Mouse (Mus musculus) forebrain, embryonic 15.5 days (tissue): Measurements from ENCODE around the gene Mroh3. TPM values are rescaled to one million over a fixed set of nuclear protein-coding genes. Genes with fewer than 3 reads are reported as not detected.

Experiments used
- ATAC-seq: fragments of 200-750 bp; cut with Nextera tagmentation; replicated peaks from 2 replicates; pipeline ENCODE4 v1.8.0; 2017; ENCODE audit warnings: mild to moderate bottlenecking, moderate TSS enrichment, moderate library complexity
- H3K27ac ChIP-seq: fragments of 300-500 bp; sonication (generic); replicated peaks from 2 replicates; pipeline ENCODE4 v1.5.1; 2015; ENCODE audit warnings: mild to moderate bottlenecking, inconsistent platforms
- H3K27me3 ChIP-seq: fragments of 300-500 bp; sonication (generic); 2 replicates; pipeline ENCODE4 v1.6.1; 2015; ENCODE audit warnings: inconsistent platforms
- H3K36me3 ChIP-seq: fragments of 300-500 bp; sonication (generic); 2 replicates; pipeline ENCODE4 v1.6.1; 2015; ENCODE audit warnings: mild to moderate bottlenecking, inconsistent platforms
- H3K4me1 ChIP-seq: fragments of 300-500 bp; sonication (generic); 2 replicates; pipeline ENCODE4 v1.6.1; 2015; ENCODE audit warnings: inconsistent platforms
- H3K4me2 ChIP-seq: fragments of 300-500 bp; sonication (generic); replicated peaks from 2 replicates; pipeline ENCODE4 v1.6.1; 2015; ENCODE audit warnings: mild to moderate bottlenecking, inconsistent platforms
- H3K4me3 ChIP-seq: fragments of 300-500 bp; sonication (generic); 2 replicates; pipeline ENCODE4 v1.5.1; 2015; ENCODE audit warnings: mild to moderate bottlenecking, inconsistent platforms
- H3K9ac ChIP-seq: fragments of 300-500 bp; sonication (generic); replicated peaks from 2 replicates; pipeline ENCODE4 v1.6.1; 2015; ENCODE audit warnings: mild to moderate bottlenecking, inconsistent platforms
- H3K9me3 ChIP-seq: fragments of 300-500 bp; sonication (generic); 2 replicates; pipeline ENCODE4 v1.6.1; 2016; ENCODE audit warnings: inconsistent platforms
- WGBS: fragments of 180-500 bp; shearing (Covaris S2); methylation state at CpG from one replicate; pipeline ENCODE4 v1.1.7; 2015; ENCODE audit warnings: mixed read lengths; 5-methylcytosine and 5-hydroxymethylcytosine counted together
- polyA plus RNA-seq: library from polyadenylated mRNA; unstranded; fragments of >200 nt; fragmentation: Nextera tagmentation; extraction: Ambion mirVana; gene quantifications from 2 replicates; pipeline ENCODE4 v1.2.1, GENCODE M21; 2015

Gene Mroh3
- polyA plus RNA-seq, 1 experiment from 2014 or later, result not detected

- peaks cover 75% of the 10 kb centered on the region for H3K4me1 ChIP-seq
- H3K4me2 ChIP-seq, result peak overlapping the region; percentile 26; the same call in 1 of the 2 replicates
- no peaks in the 10 kb centered on the region for H3K27me3 ChIP-seq
- WGBS, result 14% methylated on average over 6 of the region's 6 CpGs
- H3K9me3 ChIP-seq, result no peaks in the 10 kb centered on the region
- H3K27ac ChIP-seq, result peak overlapping the region; percentile 68
- H3K4me3 ChIP-seq, result no peak overlapping the region
- ATAC-seq, result peak; percentile 28; the same call in 1 of the 2 replicates
- no peak overlapping the region for H3K9ac ChIP-seq
- peaks cover 24% of the 10 kb centered on the region for H3K36me3 ChIP-seq
These were observed 70.3 kb downstream of the Mroh3 start for GRCm38 (mm10) chr1:136142336-136142735.

GRCm38 (mm10) chr1:136141176-136141950, 71.3 kb downstream of the Mroh3 start:
- no peak for ATAC-seq
- H3K36me3 ChIP-seq, result peaks cover 18% of the 10 kb centered on the region
- peak overlapping the region; percentile 68 for H3K27ac ChIP-seq
- WGBS, result 86% methylated on average over 11 of the region's 11 CpGs
- no peak overlapping the region for H3K4me3 ChIP-seq
- no peak overlapping the region for H3K9ac ChIP-seq
- H3K27me3 ChIP-seq, result no peaks in the 10 kb centered on the region
- no peak overlapping the region for H3K4me2 ChIP-seq
- H3K9me3 ChIP-seq, result no peaks in the 10 kb centered on the region
- peaks cover 85% of the 10 kb centered on the region for H3K4me1 ChIP-seq

GRCm38 (mm10) chr1:136139990-136140640, 72.5 kb downstream of the Mroh3 start:
- H3K27me3 ChIP-seq, result no peaks in the 10 kb centered on the region
- ATAC-seq, result peak; percentile 38
- H3K4me1 ChIP-seq, result peaks cover 98% of the 10 kb centered on the region
- peak overlapping the region; percentile 85 for H3K4me2 ChIP-seq
- WGBS, result 1% methylated on average over 32 of the region's 32 CpGs
- H3K9ac ChIP-seq, result peak overlapping the region; percentile 57
- no peaks in the 10 kb centered on the region for H3K9me3 ChIP-seq
- peak overlapping the region; percentile 44 for H3K4me3 ChIP-seq
- H3K36me3 ChIP-seq, result peaks cover 8% of the 10 kb centered on the region
- H3K27ac ChIP-seq, result peak overlapping the region; percentile 73

GRCm38 (mm10) chr1:136138191-136138830, 74.3 kb downstream of the Mroh3 start:
- Histone ChIP-seq H3K4me3 (no peak overlapping the region), H3K4me2 (peak overlapping the region; percentile 73), H3K9me3 (no peaks in the 10 kb centered on the region), H3K36me3 (no peaks in the 10 kb centered on the region), H3K27ac (peak overlapping the region; percentile 58), H3K27me3 (no peaks in the 10 kb centered on the region), H3K4me1 (peaks cover 100% of the 10 kb centered on the region), H3K9ac (peak overlapping the region; percentile 13; the same call in 1 of the 2 replicates)
- ATAC-seq, result no peak
- 44% methylated on average over 10 of the region's 10 CpGs for WGBS

GRCm38 (mm10) chr1:136137575-136137974, 75.1 kb downstream of the Mroh3 start:
- Histone ChIP-seq H3K4me2 (peak overlapping the region; percentile 73), H3K9me3 (no peaks in the 10 kb centered on the region), H3K36me3 (no peaks in the 10 kb centered on the region), H3K27ac (peak overlapping the region; percentile 58), H3K9ac (no peak overlapping the region), H3K27me3 (no peaks in the 10 kb centered on the region), H3K4me3 (peak overlapping the region; percentile 11; the same call in 1 of the 2 replicates), H3K4me1 (peaks cover 94% of the 10 kb centered on the region)
- under 1% methylated on average over 4 of the region's 4 CpGs for WGBS
- ATAC-seq, result peak; percentile 1; the same call in 1 of the 2 replicates

- 0 out of 2 replicates have a peak overlapping the region, but pooled peaks have one; percentile 11 for H3K4me3 ChIP-seq
- 37% methylated on average over 7 of the region's 7 CpGs for WGBS
These were observed 75.5 kb downstream of the Mroh3 start for GRCm38 (mm10) chr1:136137071-136137531.

GRCm38 (mm10) chr1:136136547-136136946, 76.1 kb downstream of the Mroh3 start:
- no peaks in the 10 kb centered on the region for H3K36me3 ChIP-seq
- H3K4me2 ChIP-seq, result peak overlapping the region; percentile 73; the same call in 1 of the 2 replicates

More at GRCm38 (mm10) chr1:136137071-136137531, 75.5 kb downstream of the Mroh3 start:
- Histone ChIP-seq H3K4me2 (peak overlapping the region; percentile 73), H3K9me3 (no peaks in the 10 kb centered on the region), H3K4me1 (peaks cover 89% of the 10 kb centered on the region), H3K27me3 (no peaks in the 10 kb centered on the region), H3K9ac (no peak overlapping the region), H3K27ac (peak overlapping the region; percentile 58), H3K36me3 (no peaks in the 10 kb centered on the region)
- ATAC-seq, result no peak

GRCm38 (mm10) chr1:136135777-136136444, 76.7 kb downstream of the Mroh3 start:
- 64% methylated on average over 6 of the region's 6 CpGs for WGBS
- no peak overlapping the region for H3K27ac ChIP-seq

More at GRCm38 (mm10) chr1:136136547-136136946, 76.1 kb downstream of the Mroh3 start:
- WGBS, result 58% methylated on average over 4 of the region's 4 CpGs
- no peaks in the 10 kb centered on the region for H3K27me3 ChIP-seq
- no peak overlapping the region; the same call in 1 of the 2 replicates for H3K4me3 ChIP-seq
- ATAC-seq, result no peak
- H3K4me1 ChIP-seq, result peaks cover 83% of the 10 kb centered on the region
- H3K9me3 ChIP-seq, result no peaks in the 10 kb centered on the region
- no peak overlapping the region for H3K9ac ChIP-seq
- H3K27ac ChIP-seq, result no peak overlapping the region; the same call in 1 of the 2 replicates

GRCm38 (mm10) chr1:136135046-136135445, 77.6 kb downstream of the Mroh3 start:
- WGBS, result 59% methylated on average over 1 of the region's 1 CpGs
- Histone ChIP-seq H3K27me3 (no peaks in the 10 kb centered on the region), H3K4me1 (peaks cover 77% of the 10 kb centered on the region), H3K27ac (no peak overlapping the region), H3K9me3 (no peaks in the 10 kb centered on the region), H3K4me2 (peak overlapping the region; percentile 73), H3K36me3 (no peaks in the 10 kb centered on the region), H3K4me3 (no peak overlapping the region; the same call in 1 of the 2 replicates), H3K9ac (no peak overlapping the region)
- ATAC-seq, result no peak

More at GRCm38 (mm10) chr1:136135777-136136444, 76.7 kb downstream of the Mroh3 start:
- no peak for ATAC-seq
- H3K36me3 ChIP-seq, result no peaks in the 10 kb centered on the region
- H3K4me2 ChIP-seq, result peak overlapping the region; percentile 73
- peaks cover 77% of the 10 kb centered on the region for H3K4me1 ChIP-seq
- no peaks in the 10 kb centered on the region for H3K27me3 ChIP-seq
- H3K9me3 ChIP-seq, result no peaks in the 10 kb centered on the region
- no peak overlapping the region; the same call in 1 of the 2 replicates for H3K4me3 ChIP-seq
- no peak overlapping the region for H3K9ac ChIP-seq

- H3K27me3 ChIP-seq, result no peaks in the 10 kb centered on the region
- no peaks in the 10 kb centered on the region for H3K36me3 ChIP-seq
- 70% methylated on average over 2 of the region's 2 CpGs for WGBS
- peak overlapping the region; percentile 73 for H3K4me2 ChIP-seq
- peak overlapping the region; percentile 94; the same call in 1 of the 2 replicates for H3K9ac ChIP-seq
- H3K9me3 ChIP-seq, result no peaks in the 10 kb centered on the region
- no peak overlapping the region for H3K27ac ChIP-seq
- H3K4me1 ChIP-seq, result peaks cover 76% of the 10 kb centered on the region
- peak overlapping the region; percentile 86 for H3K4me3 ChIP-seq
- ATAC-seq, result no peak
These were observed 78.1 kb downstream of the Mroh3 start for GRCm38 (mm10) chr1:136134547-136134946.

GRCm38 (mm10) chr1:136133570-136134240, 78.9 kb downstream of the Mroh3 start:
- 19% methylated on average over 13 of the region's 13 CpGs for WGBS
- no peaks in the 10 kb centered on the region for H3K36me3 ChIP-seq
- ATAC-seq, result peak; percentile 14; the same call in 1 of the 2 replicates
- peak overlapping the region; percentile 73 for H3K4me2 ChIP-seq
- peak overlapping the region; percentile 94 for H3K9ac ChIP-seq
- peak overlapping the region; percentile 86 for H3K4me3 ChIP-seq
- H3K27ac ChIP-seq, result peak overlapping the region; percentile 93
- no peaks in the 10 kb centered on the region for H3K9me3 ChIP-seq
- peaks cover 68% of the 10 kb centered on the region for H3K4me1 ChIP-seq
- H3K27me3 ChIP-seq, result no peaks in the 10 kb centered on the region
